Mouse (Mus musculus): ENCODE measurements around the gene Barhl1.

GRCm38 (mm10) chr2:28914121-28914520 lies 2.3 kb downstream of the Barhl1 start:
- TF ChIP-seq CTCF (IDR thresholded peaks at IDR 0.05; ENCODE audit: low read depth), result no peak
- no peak for TF ChIP-seq EP300 (IDR thresholded peaks at IDR 0.05; ENCODE audit: low read depth)
